14 mouse cellular contexts compared by ENCODE assay signal in genomic region chr2:66178848-66179215, GRCm38 (mm10). TPM values are rescaled to one million over a fixed set of nuclear protein-coding genes. Genes with fewer than 3 reads are reported as not detected.
A peak's percentile ranks its signal among the peaks of the same experiment; 100 is the strongest.
DNase-seq lines count a peak whose midpoint lies in the region; ATAC-seq and TF ChIP-seq lines count a peak whose summit lies in the region.
"Had no signal": no experiment of that assay in that cellular context is flagged by ENCODE, and none has a peak within 500 bp of the region (broad histone marks: within the 10 kb centered on the region; RNA-seq: fewer than 3 reads in every experiment).

No protein-coding gene starts in this region.

- H3K9ac ChIP-seq in midbrain, embryonic 12.5 days (replicated peaks) = no peak overlapping the region
- H3K9ac ChIP-seq: liver, embryonic 13.5 days had no signal

- H3K4me3 ChIP-seq in hindbrain, embryonic 10.5 days = 0 out of 2 replicates have a peak overlapping the region, but pooled peaks have one; percentile 35
- H3K4me3 ChIP-seq in midbrain, embryonic 12.5 days = no peak overlapping the region
- no peak overlapping the region for H3K4me3 ChIP-seq in olfactory bulb, adult 2 months (ENCODE audit: insufficient read depth, low read depth, low read length)
- no peak overlapping the region for H3K4me3 ChIP-seq in lung, adult 2 months (replicated peaks; ENCODE audit: extremely low read depth, low read depth, low read length)
- H3K4me3 ChIP-seq: erythroblast, embryonic 14.5 days; liver, embryonic 13.5 days had no signal

- H3K36me3 ChIP-seq in hindbrain, embryonic 10.5 days = peaks cover 5% of the 10 kb centered on the region; the same call in 1 of the 2 replicates
- no peaks in the 10 kb centered on the region for H3K36me3 ChIP-seq in midbrain, embryonic 12.5 days
- H3K36me3 ChIP-seq: liver, embryonic 13.5 days had no signal

- no peaks in the 10 kb centered on the region for H3K27me3 ChIP-seq in hindbrain, embryonic 10.5 days (ENCODE audit: insufficient read depth, poor library complexity, severe bottlenecking)
- H3K27me3 ChIP-seq in midbrain, embryonic 12.5 days = no peaks in the 10 kb centered on the region
- H3K27me3 ChIP-seq: liver, embryonic 13.5 days; Patski had no signal

- 34% methylated on average over 5 of the region's 5 CpGs for WGBS in hindbrain, embryonic 10.5 days
- 18% methylated on average over 5 of the region's 5 CpGs for WGBS in midbrain, embryonic 12.5 days
- WGBS in olfactory bulb, adult 2 months = 25% methylated on average over 5 of the region's 5 CpGs
- WGBS in lung, adult 2 months = 84% methylated on average over 5 of the region's 5 CpGs

- H3K4me1 ChIP-seq in hindbrain, embryonic 10.5 days (replicated peaks) = peaks cover 40% of the 10 kb centered on the region
- H3K4me1 ChIP-seq in midbrain, embryonic 12.5 days = peaks cover 32% of the 10 kb centered on the region
- no peaks in the 10 kb centered on the region for H3K4me1 ChIP-seq in olfactory bulb, adult 2 months (ENCODE audit: control insufficient read depth, insufficient read depth, low read length)
- peaks cover 3% of the 10 kb centered on the region; the same call in 1 of the 2 replicates for H3K4me1 ChIP-seq in lung, adult 2 months (ENCODE audit: control insufficient read depth, insufficient read depth, low read length)
- H3K4me1 ChIP-seq: liver, embryonic 13.5 days had no signal

- peak overlapping the region; percentile 41 for H3K4me2 ChIP-seq in midbrain, embryonic 12.5 days (replicated peaks)
- H3K4me2 ChIP-seq: liver, embryonic 13.5 days had no signal

- peak; percentile 62 for ATAC-seq in frontal cortex, adult (ENCODE audit: low TSS enrichment)
- peak; percentile 7; the same call in 1 of the 2 replicates for ATAC-seq in midbrain, embryonic 12.5 days (ENCODE audit: low FRiP score, low read depth)
- ATAC-seq: Patski had no signal

- no peak for TF ChIP-seq POLR2A in olfactory bulb, adult 2 months (IDR thresholded peaks at IDR 0.05; ENCODE audit: insufficient read depth, low read depth, low read length)
- no peak for TF ChIP-seq POLR2A in lung, adult 2 months (IDR thresholded peaks at IDR 0.05; ENCODE audit: borderline replicate concordance, extremely low read depth, low read depth, low read length)

- H3K9me3 ChIP-seq in hindbrain, embryonic 10.5 days = no peaks in the 10 kb centered on the region
- H3K9me3 ChIP-seq in midbrain, embryonic 12.5 days = no peaks in the 10 kb centered on the region
- H3K9me3 ChIP-seq: liver, embryonic 13.5 days had no signal

- TF ChIP-seq CTCF in olfactory bulb, adult 2 months (IDR thresholded peaks at IDR 0.05; ENCODE audit: insufficient read depth, low read depth, low read length) = no peak
- no peak for TF ChIP-seq CTCF in lung, adult 2 months (IDR thresholded peaks at IDR 0.05; ENCODE audit: insufficient read depth, low read length)

- H3K27ac ChIP-seq in hindbrain, embryonic 10.5 days = peak overlapping the region; percentile 81
- H3K27ac ChIP-seq in midbrain, embryonic 12.5 days (replicated peaks) = peak overlapping the region; percentile 89
- 0 out of 2 replicates have a peak overlapping the region, but pooled peaks have one; percentile 44 for H3K27ac ChIP-seq in olfactory bulb, adult 2 months (ENCODE audit: insufficient read depth, low read depth, low read length)
- H3K27ac ChIP-seq: liver, embryonic 13.5 days had no signal

- DNase-seq in frontal cortex, postnatal 10 days (ENCODE audit: low spot score in 2 of 2) = no peak
- DNase-seq in hindbrain, embryonic 10.5 days (ENCODE audit: low spot score) = no peak
- DNase-seq in kidney, adult 18-20 months = no peak
- DNase-seq in cerebellum, postnatal 10 days = no peak
- no peak for DNase-seq in lung, adult 2 months
- DNase-seq: cerebellum, adult 8-10 months; kidney, adult 2 months; liver, embryonic 13.5 days; lung, postnatal 14 days had no signal

RNA-seq across cellular contexts. Expression of gene Galnt3, which starts 54.0 kb away (rescaled TPM):
- 0.85 and 3.5 TPM in 2 replicates for polyA plus RNA-seq in hindbrain, embryonic 10.5 days (2016; fragmentation: Nextera tagmentation; extraction: Ambion mirVana)
- 0.71 and 2.0 TPM in 2 replicates for polyA plus RNA-seq in midbrain, embryonic 12.5 days (2016; fragmentation: Nextera tagmentation; extraction: Ambion mirVana)
- polyA plus RNA-seq in olfactory bulb, adult 2 months (2012; ENCODE audit: insufficient read depth, insufficient read length, low replicate concordance, missing spikeins) = not detected in 2 replicates
- polyA plus RNA-seq in lung, adult 2 months (2012; rRNA removed) = 2.7 and 5.1 TPM in 2 replicates
- polyA plus RNA-seq: erythroblast, embryonic 14.5 days had no signal
